Mouse (Mus musculus) MEL-GATA-1-ER (cell line): ENCODE measurements around the gene Coq9.

Experiments used
- DNase-seq: peaks from one replicate; pipeline ENCODE4 v3.0.0-alpha.2; 2012; ENCODE audit warnings: low read depth; ENCODE audit errors: extremely low read depth

The Coq9 gene

DNA sequence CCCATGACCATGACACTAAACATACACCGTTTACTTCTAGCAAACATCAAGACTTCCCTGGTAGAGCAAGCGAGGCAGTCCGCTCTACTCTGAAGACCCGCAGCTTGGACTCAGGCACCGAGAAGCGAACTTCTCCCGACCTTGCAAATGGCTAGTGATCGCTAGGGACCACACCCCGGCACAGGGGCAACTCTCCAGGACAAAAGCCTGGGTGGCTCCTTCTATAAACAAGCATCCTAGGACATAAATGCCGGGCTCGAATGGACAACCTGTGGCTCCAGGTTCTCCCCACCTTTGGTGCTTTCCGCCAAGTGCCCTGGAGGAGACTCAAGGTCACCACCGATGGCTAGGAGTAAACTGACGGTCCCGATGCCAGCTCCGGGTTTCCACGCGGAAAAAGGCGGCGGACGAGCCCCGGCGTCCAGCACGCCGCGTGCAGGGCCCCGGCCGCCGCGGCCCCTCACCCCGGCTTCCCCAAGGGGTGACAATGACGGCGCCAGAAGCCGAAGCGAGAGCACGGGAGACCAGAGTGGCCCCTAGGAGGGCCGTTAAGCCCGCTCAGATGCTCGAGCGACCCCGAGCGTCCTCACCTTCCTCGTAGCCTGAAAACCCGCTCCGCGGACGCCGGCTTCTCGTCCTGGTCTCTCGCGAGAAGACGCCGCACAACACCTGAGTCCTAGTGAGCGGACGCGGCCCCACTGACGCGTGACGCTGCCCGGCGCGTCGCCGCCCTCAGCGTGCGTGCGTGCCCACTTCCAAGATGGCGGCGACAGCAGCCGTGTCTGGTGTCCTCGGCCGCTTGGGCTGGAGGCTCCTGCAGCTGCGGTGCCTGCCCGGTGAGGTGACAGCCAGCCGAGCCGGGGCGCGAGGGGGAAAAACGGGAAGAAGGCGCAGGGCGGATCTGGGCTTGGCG is at the start of gene Coq9, which contains the start of gene Ciapin1:
Gene Coq9, plus strand, starts transcription at position 660 of the 913 bp plus-strand sequence.
Gene Ciapin1, minus strand, starts transcription at position 697 of the 913 bp plus-strand sequence.
- peak; percentile 83 for DNase-seq

DNA sequence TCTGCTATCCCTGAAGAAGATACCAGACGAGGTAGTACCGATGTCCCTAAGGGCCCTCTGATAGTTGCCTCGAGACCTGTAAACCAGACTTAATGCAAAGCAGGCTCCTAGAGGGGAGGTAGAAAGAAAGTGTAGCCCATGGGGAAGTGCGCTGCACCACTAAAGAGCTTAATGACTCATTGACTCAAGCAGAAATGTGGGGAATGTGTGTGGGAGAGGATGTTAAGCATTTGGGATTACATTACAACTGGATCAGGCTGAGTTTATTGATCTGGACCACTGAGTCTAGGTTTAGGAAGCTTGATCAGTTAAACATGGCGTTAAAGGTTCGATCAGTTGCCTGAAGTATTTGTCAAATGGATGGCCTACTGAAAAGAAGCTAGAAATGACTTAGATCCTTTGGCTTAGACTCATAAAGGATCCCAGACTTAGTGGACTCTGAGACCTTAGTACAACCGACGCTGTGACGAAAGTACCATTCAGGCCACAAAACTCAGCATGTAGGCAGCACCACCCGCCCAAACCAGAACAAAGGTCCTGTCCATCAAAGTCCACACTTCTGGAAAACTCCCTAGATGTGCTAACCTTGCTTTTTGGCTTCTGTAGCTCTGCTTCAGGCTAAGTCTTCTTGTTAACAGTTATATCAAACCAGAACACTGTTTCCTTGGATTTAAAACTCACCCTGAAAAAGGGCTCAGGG is 48.7 kb upstream of the Coq9 start:
- DNase-seq = no peak

DNA sequence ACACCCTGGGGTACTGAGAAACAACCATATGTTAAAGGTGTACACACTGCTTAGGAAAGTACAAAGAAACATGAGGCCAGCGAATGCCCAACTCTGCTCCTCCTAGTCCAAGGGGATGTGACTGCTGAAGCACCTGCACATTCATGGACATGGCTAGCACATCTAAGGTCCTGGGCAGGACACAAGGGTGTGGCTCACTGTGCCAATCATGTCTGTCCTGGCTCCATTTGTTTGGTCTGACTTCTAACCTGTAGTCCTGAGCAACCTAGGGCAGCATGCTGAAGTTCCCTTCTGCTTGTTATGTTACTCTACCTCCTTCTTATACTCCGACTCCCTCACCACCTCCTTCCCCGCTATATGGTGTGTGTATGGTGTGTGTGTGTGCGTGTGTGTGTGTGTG is 43.8 kb upstream of the Coq9 start:
- no peak for DNase-seq

DNA sequence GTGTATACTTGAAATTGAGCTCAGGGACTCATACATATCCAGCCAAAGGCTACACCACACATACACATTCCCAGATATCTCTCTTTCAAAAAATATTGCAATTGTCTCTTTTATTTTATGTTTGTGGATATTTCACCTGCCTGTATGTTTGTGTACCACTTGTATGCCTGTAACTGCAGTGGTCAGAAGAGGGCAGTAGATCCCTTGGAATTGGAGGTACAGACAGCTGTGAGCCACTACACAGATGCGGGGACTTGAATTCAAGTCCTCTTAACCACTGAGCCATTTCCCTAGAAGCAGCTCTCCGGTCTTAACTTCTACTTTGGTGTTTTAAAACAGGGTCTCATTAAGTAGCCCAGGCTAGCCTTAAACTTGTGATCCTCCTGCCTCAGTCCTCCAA is 43.3 kb upstream of the Coq9 start:
- DNase-seq = no peak

DNA sequence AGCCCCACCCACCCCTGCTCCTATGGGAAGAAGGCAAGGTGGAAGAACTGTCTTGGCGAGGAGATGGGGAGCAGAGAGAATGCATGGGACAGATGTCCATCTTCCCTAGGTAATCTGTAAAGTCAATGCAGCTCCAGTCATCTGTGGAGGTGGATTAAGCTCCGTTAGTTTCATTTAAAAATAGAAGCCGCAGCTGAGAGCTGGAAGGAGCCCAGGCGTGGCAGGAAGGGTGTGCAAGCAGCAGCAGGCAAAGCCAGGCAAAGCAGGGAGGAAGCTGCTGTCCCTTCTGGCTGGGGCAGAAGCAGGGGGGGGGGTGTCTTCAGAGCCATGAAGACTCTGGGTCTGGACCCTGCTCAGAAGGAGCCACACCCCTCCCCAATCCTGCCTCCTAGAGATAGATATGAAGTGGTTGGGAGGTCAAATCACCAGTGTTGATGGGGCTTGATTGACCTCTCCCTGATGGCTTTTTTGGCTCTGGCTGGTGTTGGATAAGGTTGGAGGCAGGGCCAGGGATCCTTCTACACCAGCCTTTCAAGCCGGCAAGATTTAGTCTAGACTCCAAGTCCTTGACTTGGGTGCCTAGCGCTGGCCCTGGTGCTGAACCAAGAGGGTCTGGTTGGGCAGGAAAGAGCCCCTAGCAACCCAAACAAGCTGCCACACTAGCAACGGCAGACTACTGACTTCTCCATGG is 37.7 kb upstream of the Coq9 start:
- DNase-seq = peak; percentile 50

DNA sequence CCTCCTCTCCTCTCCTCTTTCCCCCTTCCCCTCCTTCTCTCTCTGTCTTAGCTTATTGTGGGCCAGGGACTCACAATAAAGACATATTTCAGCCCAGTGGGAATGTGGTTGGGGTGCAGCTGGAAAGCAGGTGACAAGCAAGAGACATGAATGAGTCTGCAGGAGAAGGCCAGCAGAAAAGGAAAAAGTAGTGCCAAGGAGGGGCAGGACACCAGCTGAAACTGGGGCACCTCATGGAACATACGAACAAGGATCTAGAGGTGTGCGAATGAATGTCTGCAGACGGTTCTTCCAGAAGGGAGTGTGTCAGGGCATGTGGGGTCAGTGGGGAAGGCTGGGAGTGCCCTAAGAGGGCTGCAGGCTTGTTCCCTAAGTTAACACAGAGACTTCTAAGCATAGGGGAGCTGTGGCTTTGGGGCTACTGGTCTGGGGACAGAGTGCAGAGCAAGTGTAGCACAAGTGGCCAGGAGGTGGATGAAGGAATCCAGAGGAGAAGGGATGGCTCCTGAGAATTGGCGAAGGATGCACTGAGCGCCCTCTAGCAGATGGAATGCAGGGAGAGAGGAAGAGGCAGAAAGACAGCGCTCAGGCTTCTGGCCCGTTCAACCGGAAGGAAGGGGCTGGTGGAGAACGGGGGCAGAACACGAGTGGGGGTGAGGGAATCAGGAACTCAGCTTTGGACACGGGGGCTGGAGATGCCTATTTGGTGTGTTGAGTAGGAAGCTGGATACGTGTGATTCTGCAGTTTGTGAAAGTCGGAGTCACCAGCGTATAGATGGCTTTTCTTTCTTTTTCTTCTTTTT is 36.6 kb upstream of the Coq9 start:
- no peak for DNase-seq

DNA sequence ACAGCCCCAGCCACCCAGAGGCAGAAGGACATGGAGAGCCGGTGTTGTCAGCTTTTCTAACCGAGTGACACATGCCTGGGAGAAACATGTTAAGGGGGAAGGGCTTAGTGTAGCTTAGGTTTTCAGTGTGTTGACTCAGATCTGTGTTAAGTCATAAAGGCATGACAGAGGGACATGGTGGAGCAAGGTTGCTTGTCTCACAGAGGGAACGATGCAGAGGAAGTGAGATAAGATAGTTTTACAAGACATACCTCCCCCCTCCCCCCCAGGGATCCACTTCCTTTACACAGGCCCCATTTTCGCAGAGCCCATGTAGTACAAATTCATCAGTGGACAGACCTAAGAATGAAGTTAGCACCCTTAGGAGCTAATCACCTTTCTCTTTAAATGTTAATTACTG is 35.7 kb upstream of the Coq9 start:
- no peak for DNase-seq

DNA sequence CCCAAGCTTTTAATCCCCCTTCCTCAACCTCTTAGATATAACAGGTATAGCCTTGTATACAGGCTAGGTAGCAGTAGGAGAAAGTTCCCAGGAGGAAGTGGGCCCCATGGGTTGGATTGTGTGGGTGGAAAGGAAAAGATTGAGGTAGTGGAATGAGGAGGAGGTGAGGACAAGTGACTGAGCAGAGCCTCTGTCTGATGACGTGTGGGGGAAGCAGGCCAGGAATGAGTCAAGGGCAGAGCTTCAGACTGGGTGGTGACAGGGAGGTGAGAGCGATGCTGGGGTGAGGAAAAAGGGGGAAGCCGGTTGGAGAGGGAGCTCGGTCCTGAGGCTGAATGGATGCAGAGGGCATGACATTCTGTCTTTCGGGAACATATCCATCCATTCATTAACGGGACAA is 34.6 kb upstream of the Coq9 start:
- DNase-seq = no peak

DNA sequence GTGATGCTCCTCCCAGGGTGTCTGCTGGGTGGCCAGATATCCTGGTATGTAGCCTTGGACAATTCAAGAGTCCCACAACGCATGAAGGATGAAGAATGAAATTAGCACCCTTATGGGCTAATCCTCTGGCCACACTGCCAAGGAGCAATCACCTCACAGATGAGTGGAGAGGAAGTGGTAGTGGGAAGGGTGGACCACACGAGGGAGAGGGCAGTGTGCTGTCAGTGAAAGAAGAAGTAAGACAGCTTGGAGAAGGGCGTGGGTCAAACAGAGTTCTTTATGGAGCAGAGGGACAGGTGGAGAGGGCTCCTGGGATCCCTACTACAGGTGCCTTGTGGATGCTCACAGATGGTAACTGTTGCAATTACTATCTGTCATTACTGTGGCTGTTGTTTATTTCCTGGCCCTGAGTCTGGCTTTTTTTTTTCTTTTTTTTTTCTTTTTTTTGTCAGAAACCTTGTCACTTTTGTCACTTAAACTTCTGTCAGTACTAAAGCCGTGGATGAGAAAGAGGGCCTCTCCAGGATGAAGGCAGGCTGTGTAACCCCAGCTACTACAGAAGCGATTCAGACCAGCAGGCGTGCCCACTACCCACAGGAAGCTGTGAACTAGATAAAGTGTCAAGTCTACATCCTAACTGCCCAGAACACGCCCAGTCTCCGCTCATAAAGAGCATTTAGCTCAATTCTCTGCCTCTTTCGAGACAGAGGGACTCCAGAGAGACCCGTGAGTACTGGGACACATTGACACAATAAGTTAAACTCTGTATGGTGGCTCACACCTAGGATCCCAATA is 33.4 kb upstream of the Coq9 start:
- DNase-seq = peak; percentile 39

DNA sequence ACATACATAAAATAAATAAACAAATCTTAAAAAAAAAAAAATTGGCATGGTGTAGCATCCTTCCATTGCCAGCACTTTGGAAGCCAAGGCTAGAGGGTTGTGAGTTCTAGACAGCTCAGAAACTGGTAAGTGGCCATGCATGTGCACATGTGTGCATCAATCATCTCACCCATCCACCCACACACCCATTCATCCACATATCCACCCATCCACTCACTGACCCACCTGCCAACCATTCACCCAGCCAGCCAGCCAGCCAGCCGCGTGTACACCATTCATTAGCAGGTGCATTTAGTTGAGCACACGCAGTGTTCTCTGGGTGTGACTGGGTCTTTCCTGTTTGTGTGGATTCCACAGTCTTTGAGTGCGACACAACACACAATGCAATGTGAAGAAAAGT is 32.3 kb upstream of the Coq9 start:
- DNase-seq = no peak

DNA sequence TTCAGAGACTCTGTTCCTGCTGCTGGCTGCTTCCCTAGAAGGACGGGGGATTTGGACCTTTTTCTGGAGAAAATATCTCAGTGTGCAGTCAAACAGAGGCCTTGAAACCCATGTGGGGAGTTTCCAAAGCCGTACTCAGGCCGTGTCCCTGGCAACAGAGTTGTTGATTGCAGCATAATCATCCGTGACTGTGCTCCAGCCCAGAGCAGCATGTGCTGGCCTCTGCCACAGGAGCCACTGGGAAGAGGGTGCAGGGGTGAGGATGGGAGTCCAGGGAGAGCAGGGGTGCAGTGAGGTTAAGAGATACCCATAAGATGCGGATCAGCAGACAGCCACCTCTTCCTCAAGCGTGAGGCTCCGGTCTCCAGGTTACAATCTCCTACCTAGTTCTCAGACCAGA is 30.6 kb upstream of the Coq9 start:
- no peak for DNase-seq

DNA sequence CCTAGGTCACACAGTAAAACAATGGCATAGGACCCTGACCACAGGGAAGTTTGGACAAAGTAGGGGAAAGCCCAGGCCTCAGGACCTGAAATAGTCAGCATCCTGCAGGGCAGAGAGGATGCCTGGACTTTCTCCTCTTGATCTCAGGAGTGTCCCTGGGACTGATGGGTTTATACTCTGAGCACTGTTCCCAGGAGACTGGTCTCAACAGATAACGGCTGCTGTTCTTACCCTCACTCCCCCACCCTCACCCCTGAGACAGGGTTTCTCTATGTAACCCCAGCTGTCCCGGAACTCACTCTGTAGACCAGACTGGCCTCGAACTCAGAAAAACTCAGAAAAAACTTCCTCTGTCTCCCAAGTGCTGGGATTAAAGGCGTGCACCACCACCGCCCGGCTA is 29.7 kb upstream of the Coq9 start:
- no peak for DNase-seq

DNA sequence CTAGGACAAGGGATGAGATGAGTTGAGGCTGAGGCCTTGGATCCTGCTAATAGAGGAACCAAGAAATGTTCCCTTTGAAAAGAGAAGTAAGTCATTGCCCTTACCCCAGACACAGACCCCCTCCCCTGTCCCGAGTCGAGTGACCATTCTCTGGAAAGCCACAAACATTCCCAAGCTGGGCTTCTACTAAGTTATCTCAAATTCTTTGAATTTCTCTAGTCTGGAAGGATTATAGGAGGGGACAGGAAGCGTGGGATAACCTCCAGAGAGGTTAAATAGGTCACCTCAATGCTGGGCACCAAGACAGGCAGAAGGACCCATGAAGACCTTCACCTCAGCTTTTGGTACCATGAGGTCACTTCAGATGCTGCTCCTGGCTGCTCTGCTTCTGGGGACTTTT is 28.0 kb upstream of the Coq9 start, which contains the start of gene Ccl17:
Gene Ccl17, plus strand, starts transcription at position 301 of the 400 bp plus-strand sequence.
- DNase-seq = no peak

DNA sequence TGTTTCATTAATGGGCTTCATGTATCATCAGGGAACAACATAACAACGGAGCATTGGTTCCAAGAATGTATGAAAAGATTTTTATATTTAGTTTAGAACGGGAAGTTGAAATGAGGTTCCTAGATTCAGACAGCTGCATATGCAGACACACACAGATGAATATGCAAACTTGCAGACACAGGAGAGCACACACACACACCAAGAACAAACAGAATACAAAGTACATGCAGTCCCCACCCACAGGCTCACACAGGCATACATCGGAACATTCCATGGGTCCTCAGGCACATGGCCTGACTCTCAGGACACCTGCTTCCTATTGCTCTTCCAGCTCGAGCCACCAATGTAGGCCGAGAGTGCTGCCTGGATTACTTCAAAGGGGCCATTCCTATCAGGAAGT is 27.3 kb upstream of the Coq9 start:
- DNase-seq = no peak

DNA sequence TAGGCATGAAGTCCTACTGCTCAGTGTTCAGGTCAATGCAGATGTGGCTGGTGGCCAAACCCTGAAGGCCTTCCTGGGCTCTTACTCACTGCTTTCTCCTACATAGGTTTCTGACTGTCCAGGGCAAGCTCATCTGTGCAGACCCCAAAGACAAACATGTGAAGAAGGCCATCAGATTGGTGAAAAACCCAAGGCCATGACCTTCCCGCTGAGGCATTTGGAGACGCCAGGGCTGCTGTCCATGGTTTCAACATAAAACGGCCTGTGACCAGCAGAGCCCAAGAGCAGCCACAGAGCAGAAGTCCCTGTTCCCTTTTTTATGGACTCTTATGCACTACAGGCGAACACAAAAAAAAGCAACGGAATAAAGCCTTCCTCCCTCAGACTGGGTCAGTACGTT is 26.5 kb upstream of the Coq9 start:
- DNase-seq = no peak

DNA sequence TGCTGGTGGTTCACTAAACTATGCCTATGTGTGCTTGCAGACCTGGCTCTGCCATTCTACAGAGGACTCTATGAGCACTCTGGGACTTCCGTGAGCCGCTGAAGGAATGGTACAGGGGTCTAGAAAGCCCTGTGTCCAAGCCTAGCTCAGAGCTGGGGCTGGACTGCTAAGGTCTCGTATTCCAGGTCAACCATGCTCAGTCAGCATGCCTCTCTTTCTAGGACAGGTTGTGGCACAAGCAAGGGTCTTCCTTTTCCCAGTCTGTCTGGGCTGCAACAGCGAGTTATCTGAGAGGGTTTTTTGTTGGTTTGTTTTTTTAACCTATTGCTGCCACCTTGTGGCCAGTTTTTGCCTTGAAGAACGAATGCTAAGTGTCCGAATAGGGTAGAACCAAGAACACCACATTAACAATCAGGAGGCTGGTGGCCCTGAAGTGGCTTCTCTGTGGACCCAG is 25.4 kb upstream of the Coq9 start:
- DNase-seq = peak; percentile 45

DNA sequence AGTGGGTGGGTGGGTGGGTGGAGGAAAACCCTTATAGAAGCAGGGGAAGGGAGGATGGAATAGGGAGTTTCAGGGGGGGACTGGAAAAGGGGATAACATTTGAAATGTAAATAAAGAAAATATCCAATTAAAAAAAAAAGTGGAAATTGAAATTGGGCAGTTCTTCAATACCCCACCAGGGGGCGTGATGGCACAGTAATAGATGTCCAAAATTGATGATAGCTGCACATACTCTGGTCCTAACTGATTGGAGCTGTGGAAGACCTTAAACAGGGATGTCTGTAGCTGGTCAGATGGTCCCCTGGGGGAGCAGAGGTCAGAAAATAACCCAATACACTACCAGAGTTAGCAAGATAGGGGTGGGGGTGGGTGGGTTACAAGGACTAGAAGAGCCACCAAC is 23.6 kb upstream of the Coq9 start:
- DNase-seq = no peak

DNA sequence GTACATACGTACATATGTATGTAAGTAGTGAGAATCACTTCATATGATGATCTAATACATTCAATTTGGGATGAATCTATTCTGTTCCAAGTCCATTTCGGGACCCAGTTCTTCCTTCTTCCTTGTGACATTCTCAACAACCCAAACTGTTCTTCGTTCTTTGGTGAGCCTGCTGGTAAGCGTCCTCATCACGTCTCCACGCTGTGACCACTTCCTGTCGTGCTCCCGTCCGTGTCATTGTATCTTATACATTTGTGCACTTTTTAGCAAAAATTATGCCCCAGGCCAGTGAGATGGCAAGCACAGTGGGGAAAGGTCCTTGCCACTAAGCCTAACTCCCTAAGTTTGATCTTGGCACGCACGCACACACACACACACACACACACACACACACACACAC is 20.2 kb upstream of the Coq9 start:
- DNase-seq = no peak

DNA sequence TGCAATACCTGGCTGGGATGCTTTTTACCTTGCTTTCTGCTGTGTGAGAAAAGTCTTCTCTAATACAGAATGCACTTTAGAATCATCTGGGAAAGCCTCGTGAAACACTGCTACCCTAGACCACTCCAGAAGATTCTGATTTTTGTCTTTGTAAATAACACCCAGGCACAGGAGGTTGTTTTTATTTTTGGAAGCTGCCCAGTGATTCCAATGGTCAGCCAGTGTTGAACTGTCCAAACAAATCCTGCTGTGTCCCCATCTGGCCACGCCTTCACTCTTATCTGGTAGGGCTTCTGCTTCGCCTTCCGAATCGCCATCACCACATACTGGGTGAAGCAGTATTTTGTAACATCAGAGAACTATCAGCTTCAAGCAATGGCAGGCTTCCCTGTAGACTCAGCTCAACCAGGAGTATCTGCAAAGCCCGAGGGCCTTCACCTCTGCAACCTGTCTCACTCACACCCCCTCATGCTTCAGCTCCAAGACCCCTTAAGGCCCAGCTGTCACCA is 18.4 kb upstream of the Coq9 start:
- no peak for DNase-seq

DNA sequence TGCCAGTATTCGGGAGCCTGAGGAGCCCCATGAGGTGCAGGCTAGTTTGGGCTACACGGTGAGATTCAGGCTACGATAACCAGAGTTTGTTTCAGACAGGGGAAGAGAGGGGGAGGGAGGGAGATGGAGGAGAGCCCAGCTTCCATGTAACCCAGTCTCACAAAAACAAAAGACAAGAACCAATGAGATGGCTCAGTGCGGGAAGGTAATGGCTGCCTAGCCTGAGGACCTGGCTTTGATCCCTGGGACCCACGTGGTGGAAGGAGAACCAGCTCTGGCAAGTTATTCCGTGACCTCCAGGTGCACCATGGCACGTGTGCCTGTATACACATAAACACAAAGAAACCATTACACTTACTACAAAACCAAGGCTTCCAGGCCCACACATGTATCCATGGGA is 17.6 kb upstream of the Coq9 start:
- DNase-seq = no peak
